Mouse (Mus musculus): ENCODE data around the gene Cyb5r2. TPM values are rescaled to one million over a fixed set of nuclear protein-coding genes. Genes with fewer than 3 reads are reported as not detected.

Cyb5r2 gene
- polyA plus RNA-seq, 1 experiment from 2014 or later: not detected

DNA sequence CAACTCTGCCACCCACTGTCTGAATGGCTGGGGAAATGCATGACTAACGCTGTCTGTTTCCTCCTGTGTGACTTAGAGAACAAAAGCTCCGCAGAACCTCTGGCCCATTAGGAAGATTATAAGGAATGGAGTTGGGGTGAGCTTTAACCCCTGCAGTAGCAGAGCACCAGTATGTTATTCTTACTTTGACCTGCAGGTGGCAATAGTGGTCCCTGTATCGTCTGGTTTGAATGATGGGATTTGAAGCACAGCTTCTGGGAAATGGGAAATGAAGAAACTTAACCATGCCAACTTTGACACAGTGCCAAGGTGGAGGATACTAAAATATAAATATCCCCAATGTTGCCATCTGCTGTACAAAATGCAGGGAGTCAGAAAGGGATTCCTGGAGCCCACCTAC lies 8.6 kb downstream of the Cyb5r2 start:
- no peak overlapping the region for H3K4me2 ChIP-seq
- WGBS: 6% methylated on average over 3 of the region's 3 CpGs
- H3K4me1 ChIP-seq: no peaks in the 10 kb centered on the region
- no peaks in the 10 kb centered on the region for H3K36me3 ChIP-seq
- no peaks in the 10 kb centered on the region for H3K9me3 ChIP-seq (replicated peaks)
- H3K27ac ChIP-seq: no peak overlapping the region
- no peak; the same call in 1 of the 2 replicates for ATAC-seq (replicated peaks; ENCODE audit: low FRiP score)
- no peak overlapping the region for H3K4me3 ChIP-seq (replicated peaks)
- H3K9ac ChIP-seq: no peak overlapping the region
- H3K27me3 ChIP-seq: no peaks in the 10 kb centered on the region

- Histone ChIP-seq H3K4me2 (no peak overlapping the region), H3K4me3 (replicated peaks) (no peak overlapping the region), H3K27ac (no peak overlapping the region), H3K9ac (no peak overlapping the region), H3K36me3 (peaks cover 5% of the 10 kb centered on the region; the same call in 1 of the 2 replicates), H3K4me1 (no peaks in the 10 kb centered on the region), H3K27me3 (no peaks in the 10 kb centered on the region), H3K9me3 (replicated peaks) (no peaks in the 10 kb centered on the region)
- 16% methylated on average over 2 of the region's 2 CpGs for WGBS
- no peak; the same call in 1 of the 2 replicates for ATAC-seq (replicated peaks; ENCODE audit: low FRiP score)
Observed at GRCm38 (mm10) chr7:107747954-107748353, 9.9 kb downstream of the Cyb5r2 start.

DNA sequence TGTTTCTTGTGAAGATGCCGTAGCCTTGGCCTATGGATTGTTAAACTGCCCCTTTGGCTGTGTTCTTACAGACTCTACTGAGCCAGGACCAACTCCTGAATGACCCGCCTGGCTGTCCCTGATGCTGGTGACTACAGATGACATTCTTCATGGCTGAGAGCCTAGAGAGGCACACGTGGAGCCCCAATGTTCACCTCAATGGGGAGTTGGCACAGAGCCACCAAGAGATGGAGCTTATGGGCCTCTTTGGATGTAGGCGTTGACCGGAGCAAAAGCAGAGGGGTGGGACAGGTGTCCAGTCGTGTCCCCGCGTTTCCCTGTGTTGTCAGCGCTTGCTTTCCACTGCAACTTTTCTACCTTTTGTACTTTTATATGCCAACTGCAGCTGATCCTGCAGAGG lies 10.4 kb downstream of the Cyb5r2 start:
- no peak overlapping the region for H3K27ac ChIP-seq
- H3K4me3 ChIP-seq (replicated peaks): no peak overlapping the region
- H3K9ac ChIP-seq: no peak overlapping the region
- H3K36me3 ChIP-seq: peaks cover 6% of the 10 kb centered on the region; the same call in 1 of the 2 replicates
- WGBS: 86% methylated on average over 9 of the region's 9 CpGs
- no peak for ATAC-seq (replicated peaks; ENCODE audit: low FRiP score)
- H3K4me1 ChIP-seq: no peaks in the 10 kb centered on the region
- H3K27me3 ChIP-seq: no peaks in the 10 kb centered on the region
- no peaks in the 10 kb centered on the region for H3K9me3 ChIP-seq (replicated peaks)
- no peak overlapping the region for H3K4me2 ChIP-seq

GRCm38 (mm10) chr7:107746036-107746435 lies 11.8 kb downstream of the Cyb5r2 start:
- Histone ChIP-seq H3K9me3 (replicated peaks) (no peaks in the 10 kb centered on the region), H3K4me3 (replicated peaks) (no peak overlapping the region), H3K4me2 (no peak overlapping the region), H3K4me1 (no peaks in the 10 kb centered on the region), H3K36me3 (peaks cover 8% of the 10 kb centered on the region), H3K9ac (no peak overlapping the region), H3K27me3 (no peaks in the 10 kb centered on the region), H3K27ac (no peak overlapping the region)
- WGBS: 84% methylated on average over 8 of the region's 8 CpGs
- ATAC-seq (replicated peaks; ENCODE audit: low FRiP score): no peak

DNA sequence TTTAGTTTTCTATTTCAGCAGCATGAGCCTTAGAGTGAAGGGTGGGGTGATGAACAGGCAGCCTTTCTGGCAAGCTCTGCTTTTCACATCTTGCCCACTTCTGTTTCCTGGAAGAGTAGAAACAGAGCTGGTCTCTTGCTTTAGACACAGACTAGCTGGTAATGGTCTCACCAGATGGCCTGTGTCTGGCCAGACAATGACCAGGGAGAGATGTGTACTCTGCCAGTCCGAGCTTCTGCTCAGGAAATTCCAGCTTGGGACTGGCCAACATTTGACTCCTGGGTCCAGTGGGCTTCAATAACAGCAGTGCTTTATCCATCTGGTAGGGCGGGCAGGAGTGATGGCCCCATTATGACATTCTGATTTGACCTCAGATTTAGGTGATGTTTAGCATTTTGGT lies 12.7 kb downstream of the Cyb5r2 start:
- 67% methylated on average over 2 of the region's 2 CpGs for WGBS
- H3K27me3 ChIP-seq: no peaks in the 10 kb centered on the region
- H3K9me3 ChIP-seq (replicated peaks): no peaks in the 10 kb centered on the region
- no peak overlapping the region for H3K4me3 ChIP-seq (replicated peaks)
- H3K9ac ChIP-seq: no peak overlapping the region
- H3K36me3 ChIP-seq: peaks cover 13% of the 10 kb centered on the region
- H3K27ac ChIP-seq: no peak overlapping the region
- no peak for ATAC-seq (replicated peaks; ENCODE audit: low FRiP score)
- no peaks in the 10 kb centered on the region for H3K4me1 ChIP-seq
- no peak overlapping the region for H3K4me2 ChIP-seq

DNA sequence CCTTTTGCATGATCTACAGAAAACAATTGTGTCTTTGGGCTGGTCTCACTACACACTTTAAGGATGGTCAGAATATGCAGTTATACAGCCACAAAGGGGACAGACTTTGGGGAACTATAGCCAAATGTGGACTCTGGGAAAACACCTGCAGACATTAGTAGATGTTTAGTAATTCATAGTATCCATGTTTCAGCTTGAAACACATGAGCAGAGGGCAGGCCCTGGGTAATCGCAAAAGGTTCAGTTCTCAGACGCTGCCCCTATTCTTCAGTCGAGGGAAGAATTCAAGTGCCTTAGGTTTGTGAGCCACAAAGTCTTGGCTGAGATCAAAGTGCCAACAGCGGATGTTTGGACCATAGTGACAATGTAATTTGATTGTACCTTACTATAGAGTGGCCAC lies 13.4 kb downstream of the Cyb5r2 start:
- Histone ChIP-seq H3K4me2 (no peak overlapping the region), H3K27ac (no peak overlapping the region), H3K4me1 (no peaks in the 10 kb centered on the region), H3K4me3 (replicated peaks) (no peak overlapping the region), H3K9ac (no peak overlapping the region), H3K27me3 (no peaks in the 10 kb centered on the region), H3K36me3 (peaks cover 13% of the 10 kb centered on the region), H3K9me3 (replicated peaks) (no peaks in the 10 kb centered on the region)
- WGBS: 84% methylated on average over 4 of the region's 4 CpGs
- no peak for ATAC-seq (replicated peaks; ENCODE audit: low FRiP score)

DNA sequence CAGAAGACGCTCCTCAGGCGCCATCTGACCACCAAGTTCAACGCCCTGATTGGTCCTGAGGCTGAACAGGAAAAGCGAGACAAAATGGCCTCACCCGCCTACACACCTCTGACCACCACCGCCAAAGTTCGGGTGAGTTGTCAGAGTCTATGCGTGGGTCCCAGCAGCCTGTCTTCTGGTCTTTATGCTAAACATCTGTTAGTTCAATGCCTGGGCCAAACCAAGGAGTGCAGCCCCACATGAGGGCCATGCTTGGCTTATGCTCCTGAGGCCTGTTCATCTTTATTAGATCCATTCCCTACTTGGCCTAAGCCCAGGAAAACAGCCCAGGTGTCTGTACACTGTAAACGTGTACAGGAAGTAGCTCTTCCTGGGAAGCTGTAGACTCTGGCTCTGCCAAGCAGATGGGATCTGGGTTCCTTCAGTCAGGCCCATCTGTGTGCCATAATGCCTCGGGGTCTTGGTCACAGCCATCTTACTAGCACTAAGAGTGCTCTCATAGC lies 14.8 kb downstream of the Cyb5r2 start:
- Histone ChIP-seq H3K36me3 (peaks cover 13% of the 10 kb centered on the region), H3K9ac (no peak overlapping the region), H3K4me3 (replicated peaks) (no peak overlapping the region), H3K27me3 (no peaks in the 10 kb centered on the region), H3K27ac (no peak overlapping the region), H3K4me2 (no peak overlapping the region), H3K9me3 (replicated peaks) (no peaks in the 10 kb centered on the region), H3K4me1 (no peaks in the 10 kb centered on the region)
- WGBS: 86% methylated on average over 10 of the region's 10 CpGs
- no peak for ATAC-seq (replicated peaks; ENCODE audit: low FRiP score)

DNA sequence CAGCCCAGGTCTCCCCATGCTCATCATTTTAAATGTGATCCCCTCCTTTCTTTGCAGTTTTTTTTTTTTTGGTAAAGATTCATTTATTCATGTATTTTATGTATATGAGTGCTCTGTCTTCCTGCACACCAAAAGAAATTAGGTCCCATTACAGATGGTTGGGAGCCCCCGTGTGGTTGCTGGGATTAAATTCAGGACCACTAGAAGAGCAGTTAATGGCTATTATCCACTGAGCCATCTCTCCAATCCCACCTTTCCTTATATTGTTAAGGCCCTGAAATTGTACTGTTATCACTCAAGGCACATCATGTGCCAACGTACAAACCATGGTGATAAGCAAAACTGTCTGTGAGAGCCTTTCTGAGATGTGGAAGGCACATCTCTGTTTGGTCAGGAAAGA lies 19.1 kb downstream of the Cyb5r2 start:
- ATAC-seq (replicated peaks; ENCODE audit: low FRiP score): no peak

GRCm38 (mm10) chr7:107733162-107733561 lies 24.7 kb downstream of the Cyb5r2 start:
- Histone ChIP-seq H3K27me3 (no peaks in the 10 kb centered on the region), H3K9ac (no peak overlapping the region), H3K9me3 (replicated peaks) (no peaks in the 10 kb centered on the region), H3K27ac (no peak overlapping the region), H3K36me3 (0 out of 2 replicates have a peak, but pooled peaks cover 9% of the 10 kb centered on the region), H3K4me1 (no peaks in the 10 kb centered on the region), H3K4me3 (replicated peaks) (no peak overlapping the region), H3K4me2 (no peak overlapping the region)
- WGBS: 82% methylated on average over 2 of the region's 2 CpGs
- ATAC-seq (replicated peaks; ENCODE audit: low FRiP score): no peak

More for the DNA sequence above, 19.1 kb downstream of the Cyb5r2 start:
- Histone ChIP-seq H3K4me2 (no peak overlapping the region), H3K4me1 (no peaks in the 10 kb centered on the region), H3K9me3 (replicated peaks) (no peaks in the 10 kb centered on the region), H3K27me3 (no peaks in the 10 kb centered on the region), H3K36me3 (peaks cover 11% of the 10 kb centered on the region), H3K9ac (no peak overlapping the region), H3K4me3 (replicated peaks) (no peak overlapping the region), H3K27ac (no peak overlapping the region)
- WGBS: 34% methylated on average over 2 of the region's 2 CpGs

DNA sequence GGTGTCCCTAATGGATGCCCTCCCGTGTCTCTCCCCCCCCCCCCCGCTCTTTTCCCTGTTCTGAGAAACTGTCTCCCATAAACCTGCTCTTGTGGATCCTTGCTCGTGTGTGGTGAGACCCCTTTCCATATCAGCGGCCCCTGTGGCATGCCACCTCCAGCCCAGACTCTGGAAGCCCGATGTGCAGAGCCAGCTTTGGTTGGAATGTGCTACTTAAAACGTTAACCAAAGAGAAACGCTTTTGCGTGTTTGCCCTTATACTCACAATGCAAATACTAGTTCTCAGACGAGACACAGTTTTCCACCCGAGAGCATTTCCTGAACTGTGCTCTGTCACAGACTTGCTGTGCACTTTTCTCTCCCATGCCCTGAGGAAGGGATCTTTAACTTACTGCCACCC lies 27.2 kb downstream of the Cyb5r2 start:
- no peak for ATAC-seq (replicated peaks; ENCODE audit: low FRiP score)
- Histone ChIP-seq H3K27ac (no peak overlapping the region), H3K4me2 (no peak overlapping the region), H3K4me3 (replicated peaks) (no peak overlapping the region), H3K27me3 (no peaks in the 10 kb centered on the region), H3K36me3 (0 out of 2 replicates have a peak, but pooled peaks cover 9% of the 10 kb centered on the region), H3K9me3 (replicated peaks) (no peaks in the 10 kb centered on the region), H3K9ac (no peak overlapping the region), H3K4me1 (0 out of 2 replicates have a peak, but pooled peaks cover 4% of the 10 kb centered on the region)
- 84% methylated on average over 10 of the region's 10 CpGs for WGBS

DNA sequence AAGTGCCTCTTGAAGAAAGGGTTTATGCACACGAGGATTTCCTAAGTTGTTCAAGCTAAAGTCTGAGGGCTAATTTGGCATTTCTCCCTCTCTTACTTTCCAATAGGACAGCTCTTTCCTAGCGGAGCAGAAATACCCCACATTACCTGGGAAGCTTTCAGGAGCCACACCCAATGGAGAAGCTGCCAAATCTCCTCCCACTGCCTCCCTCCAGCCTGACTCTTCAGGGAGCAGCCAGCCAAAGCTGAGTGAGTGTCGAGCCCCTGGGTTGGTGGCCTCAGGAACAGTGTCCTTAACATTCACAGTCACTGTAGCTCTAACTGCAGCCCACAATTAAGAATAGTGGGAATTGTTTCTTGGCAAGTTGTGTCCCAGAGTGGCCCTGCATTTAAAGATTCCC lies 30.3 kb downstream of the Cyb5r2 start:
- Histone ChIP-seq H3K27ac (0 out of 2 replicates have a peak overlapping the region, but pooled peaks have one; percentile 27), H3K4me3 (replicated peaks) (no peak overlapping the region), H3K36me3 (0 out of 2 replicates have a peak, but pooled peaks cover 9% of the 10 kb centered on the region), H3K4me2 (no peak overlapping the region), H3K27me3 (no peaks in the 10 kb centered on the region), H3K9me3 (replicated peaks) (no peaks in the 10 kb centered on the region), H3K9ac (no peak overlapping the region), H3K4me1 (0 out of 2 replicates have a peak, but pooled peaks cover 4% of the 10 kb centered on the region)
- WGBS: 39% methylated on average over 3 of the region's 3 CpGs
- ATAC-seq (replicated peaks; ENCODE audit: low FRiP score): no peak

DNA sequence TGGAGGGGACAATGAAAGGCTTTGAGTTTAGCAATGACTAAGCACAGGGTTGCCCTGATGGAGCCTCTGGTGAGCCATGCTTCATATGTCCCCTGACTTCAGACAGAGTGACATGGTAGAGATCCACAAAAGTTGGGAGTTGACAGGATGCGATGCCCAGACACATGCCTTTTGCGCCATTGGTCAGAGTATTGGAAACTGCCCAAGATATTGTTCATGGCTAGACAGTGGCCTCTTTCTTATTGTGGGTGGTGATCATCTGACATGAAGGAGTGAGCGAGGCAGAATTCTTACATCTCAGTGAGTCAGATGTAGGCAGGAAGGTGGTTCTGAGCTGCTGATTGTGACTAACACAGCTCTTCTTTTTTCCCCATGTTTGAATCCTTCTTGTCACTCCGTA lies 35.3 kb downstream of the Cyb5r2 start:
- Histone ChIP-seq H3K9ac (no peak overlapping the region), H3K4me3 (replicated peaks) (no peak overlapping the region), H3K36me3 (0 out of 2 replicates have a peak, but pooled peaks cover 7% of the 10 kb centered on the region), H3K27me3 (no peaks in the 10 kb centered on the region), H3K4me2 (no peak overlapping the region), H3K27ac (no peak overlapping the region), H3K4me1 (0 out of 2 replicates have a peak, but pooled peaks cover 1% of the 10 kb centered on the region), H3K9me3 (replicated peaks) (no peaks in the 10 kb centered on the region)
- ATAC-seq (replicated peaks; ENCODE audit: low FRiP score): no peak
- WGBS: 90% methylated on average over 4 of the region's 4 CpGs

DNA sequence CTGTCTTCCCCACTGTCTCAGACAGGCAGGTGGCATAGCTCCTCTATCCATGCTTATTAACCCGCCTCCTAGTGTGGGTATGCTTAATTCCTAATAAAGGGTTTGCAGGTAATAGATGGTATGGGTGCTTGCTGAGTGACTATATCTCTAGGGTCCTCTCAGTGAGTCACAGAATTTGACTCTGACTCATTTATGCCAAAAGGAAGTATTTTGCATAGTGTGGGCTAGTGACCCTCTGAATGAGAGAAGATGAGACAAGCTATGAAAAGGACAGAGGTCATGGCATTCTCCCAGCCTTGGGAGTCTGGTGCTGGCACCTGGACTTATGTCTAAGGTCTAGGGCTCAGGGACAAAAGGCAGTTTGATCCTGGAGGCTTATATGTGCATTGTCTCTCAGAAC lies 37.1 kb downstream of the Cyb5r2 start:
- no peak for ATAC-seq (replicated peaks; ENCODE audit: low FRiP score)
- 87% methylated on average over 1 of the region's 1 CpGs for WGBS
- Histone ChIP-seq H3K36me3 (0 out of 2 replicates have a peak, but pooled peaks cover 7% of the 10 kb centered on the region), H3K4me1 (no peaks in the 10 kb centered on the region), H3K9ac (no peak overlapping the region), H3K9me3 (replicated peaks) (no peaks in the 10 kb centered on the region), H3K27ac (no peak overlapping the region), H3K4me2 (no peak overlapping the region), H3K27me3 (no peaks in the 10 kb centered on the region), H3K4me3 (replicated peaks) (no peak overlapping the region)

Measured in kidney, embryonic 15.5 days (tissue).